Mouse (Mus musculus) granulocyte monocyte progenitor cell, adult 5-6 weeks (primary cell): ENCODE measurements at regions not wholly inside any gene's neighbourhood (a gene's known extent, or its start where the extent isn't known, plus 50 kb on each side); places are given as distances from the start of the nearest gene placed in this dataset.
"Not testable (repeated sequence)": the region's sequence is repeated elsewhere in the genome, so short reads cannot be mapped to it uniquely, and the experiment has no call there.

Experiments used
- ATAC-seq: replicated peaks from 2 replicates; pipeline ENCODE4 v1.8.0; 2016; ENCODE audit warnings: mild to moderate bottlenecking, moderate TSS enrichment, inconsistent platforms; ENCODE audit not compliant: poor library complexity, severe bottlenecking

DNA sequence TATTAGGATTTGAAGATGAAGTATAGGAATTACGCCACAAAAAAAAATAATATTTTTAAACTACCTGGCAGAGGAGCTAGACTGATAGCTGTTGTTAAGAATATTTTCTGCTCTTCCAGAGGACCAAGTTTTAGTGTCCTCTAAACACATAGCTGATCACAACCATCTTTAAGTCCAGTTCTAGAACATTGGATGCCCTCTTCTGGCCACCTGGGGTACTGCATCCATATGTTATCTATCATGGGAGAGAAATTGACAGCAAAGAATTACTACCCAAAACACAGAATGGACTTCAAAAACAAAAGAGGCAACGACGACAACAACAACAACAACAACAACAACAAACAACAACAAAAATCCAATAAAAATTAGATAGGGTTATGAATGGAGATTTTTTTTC, 71.0 kb upstream of the Prl4a1 start:
- peak; percentile 44 for ATAC-seq

DNA sequence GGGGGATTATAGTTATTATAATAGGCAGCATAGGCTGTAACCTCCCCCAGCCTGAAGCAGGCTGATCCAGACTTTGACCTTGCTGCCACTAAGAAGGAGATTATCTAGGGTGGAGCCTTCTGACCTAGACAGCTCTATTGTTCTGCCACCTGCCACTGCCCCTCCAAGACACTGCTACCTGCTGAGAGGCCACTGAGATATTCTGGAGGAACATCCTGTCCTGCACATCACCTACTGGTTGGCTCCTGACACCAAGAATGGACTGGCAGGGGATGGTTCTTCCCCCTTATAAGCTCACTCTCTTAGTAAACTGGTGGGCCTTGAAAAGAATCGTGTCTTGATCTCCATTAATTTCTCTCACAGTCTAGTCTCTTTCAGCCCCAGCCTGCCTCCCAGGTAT, 55.6 kb upstream of the Prl4a1 start:
- not testable (repeated sequence) for ATAC-seq

- not testable (repeated sequence) for ATAC-seq
Measured at GRCm38 (mm10) chr13:27962381-27962780, 53.6 kb upstream of the Prl4a1 start.

- ATAC-seq, result not testable (repeated sequence)
Measured at GRCm38 (mm10) chr13:27966021-27966420, 50.0 kb upstream of the Prl4a1 start.
